Mouse (Mus musculus): Measurements from ENCODE around the gene Cdh4. TPM values are rescaled to one million over a fixed set of nuclear protein-coding genes. Genes with fewer than 3 reads are reported as not detected.

The Cdh4 gene
- polyA plus RNA-seq (2016; fragmentation: Nextera tagmentation; extraction: Ambion mirVana) = 7.0 and 8.7 TPM in 2 replicates

DNA sequence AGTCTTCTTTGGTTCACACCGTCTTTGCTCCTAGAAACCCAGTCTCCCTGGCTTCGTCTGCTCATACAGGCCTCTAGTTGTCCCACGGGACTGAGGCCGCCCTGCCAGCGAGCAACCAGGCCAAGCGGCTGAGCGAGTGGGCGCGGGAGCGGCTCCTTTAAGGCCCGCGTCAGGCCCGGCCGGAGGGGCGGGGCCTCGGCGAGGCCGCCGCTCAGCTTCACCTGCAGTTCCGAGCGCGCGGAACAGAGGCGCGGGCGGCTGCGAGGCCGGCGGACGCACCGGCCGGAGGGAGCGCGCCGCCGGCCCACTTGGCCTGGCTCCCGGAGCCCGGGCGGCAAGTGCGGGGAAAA is at the start of gene Cdh4:
TSS of gene Cdh4 (plus strand) at position 241 of the 350 bp plus-strand sequence.
- Histone ChIP-seq H3K9me3 (no peaks in the 10 kb centered on the region), H3K27ac (peak within 1 kb of the TSS; percentile 89), H3K36me3 (0 out of 2 replicates have a peak, but pooled peaks cover 4% of the 10 kb centered on the region), H3K4me3 (peak within 1 kb of the TSS; percentile 80), H3K4me1 (replicated peaks) (peaks cover 38% of the 10 kb centered on the region), H3K27me3 (ENCODE audit: insufficient read depth, poor library complexity, severe bottlenecking) (peaks cover 55% of the 10 kb centered on the region)
- WGBS = under 1% methylated on average over 40 of the region's 40 CpGs
- DNase-seq (ENCODE audit: low spot score) = peak; percentile 80

DNA sequence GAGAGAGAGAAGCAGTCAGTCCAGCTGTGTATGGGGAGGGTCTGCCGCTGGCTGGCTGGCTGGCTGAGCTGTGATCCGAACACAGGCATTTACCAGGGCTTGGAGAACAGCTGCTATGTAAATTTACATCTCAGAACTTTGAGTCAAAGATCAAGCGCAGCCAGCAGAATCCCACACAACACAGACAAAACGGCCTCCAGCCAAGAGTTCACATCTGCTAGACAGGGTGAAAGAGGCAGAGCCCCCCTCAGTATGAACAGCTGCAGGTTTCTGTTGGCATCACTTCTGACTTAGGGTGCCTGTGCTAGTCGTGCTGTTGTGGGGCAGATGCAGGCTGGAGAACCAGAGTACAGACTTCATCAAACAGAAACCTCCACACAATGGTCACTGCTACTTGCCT is 46.8 kb upstream of the Cdh4 start:
- WGBS = 63% methylated on average over 5 of the region's 5 CpGs
- H3K27ac ChIP-seq = no peak overlapping the region
- H3K4me1 ChIP-seq (replicated peaks) = peaks cover 7% of the 10 kb centered on the region; the same call in 1 of the 2 replicates
- H3K4me3 ChIP-seq = no peak overlapping the region
- no peaks in the 10 kb centered on the region for H3K27me3 ChIP-seq (ENCODE audit: insufficient read depth, poor library complexity, severe bottlenecking)
- DNase-seq (ENCODE audit: low spot score) = no peak
- no peaks in the 10 kb centered on the region for H3K9me3 ChIP-seq
- no peaks in the 10 kb centered on the region for H3K36me3 ChIP-seq

DNA sequence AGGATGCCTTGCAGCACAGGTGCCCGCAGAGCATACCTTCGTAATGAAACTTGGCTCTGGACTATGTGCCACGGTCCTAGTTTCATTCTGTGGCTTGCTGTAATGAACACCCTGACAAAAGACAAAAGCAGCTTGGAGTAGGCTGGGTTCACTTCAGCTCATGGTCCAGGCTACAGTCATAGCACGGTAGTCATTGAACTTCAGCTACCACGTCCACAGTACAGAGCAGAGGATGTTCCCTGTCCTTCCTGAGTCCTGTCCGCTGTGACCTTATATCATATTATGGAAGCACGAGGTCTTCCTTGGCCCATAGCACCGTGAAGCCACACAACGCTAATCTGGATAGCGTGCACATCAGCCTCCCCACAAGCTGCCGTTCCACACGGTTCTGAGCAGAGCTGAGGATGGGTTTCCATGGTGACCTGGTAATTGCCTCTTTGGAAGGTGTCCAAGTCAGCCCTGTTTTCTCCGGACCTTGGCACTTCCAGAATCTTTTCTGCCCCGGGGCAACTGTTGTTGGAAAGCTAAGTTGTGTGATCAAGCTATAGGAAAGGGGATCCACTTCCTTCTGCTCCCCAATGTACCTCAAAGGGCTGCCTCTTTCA is 42.5 kb upstream of the Cdh4 start:
- no peak for DNase-seq (ENCODE audit: low spot score)
- Histone ChIP-seq H3K4me3 (no peak overlapping the region), H3K36me3 (no peaks in the 10 kb centered on the region), H3K4me1 (replicated peaks) (peaks cover 4% of the 10 kb centered on the region; the same call in 1 of the 2 replicates), H3K27me3 (ENCODE audit: insufficient read depth, poor library complexity, severe bottlenecking) (no peaks in the 10 kb centered on the region), H3K27ac (no peak overlapping the region), H3K9me3 (no peaks in the 10 kb centered on the region)
- WGBS = 89% methylated on average over 14 of the region's 14 CpGs

DNA sequence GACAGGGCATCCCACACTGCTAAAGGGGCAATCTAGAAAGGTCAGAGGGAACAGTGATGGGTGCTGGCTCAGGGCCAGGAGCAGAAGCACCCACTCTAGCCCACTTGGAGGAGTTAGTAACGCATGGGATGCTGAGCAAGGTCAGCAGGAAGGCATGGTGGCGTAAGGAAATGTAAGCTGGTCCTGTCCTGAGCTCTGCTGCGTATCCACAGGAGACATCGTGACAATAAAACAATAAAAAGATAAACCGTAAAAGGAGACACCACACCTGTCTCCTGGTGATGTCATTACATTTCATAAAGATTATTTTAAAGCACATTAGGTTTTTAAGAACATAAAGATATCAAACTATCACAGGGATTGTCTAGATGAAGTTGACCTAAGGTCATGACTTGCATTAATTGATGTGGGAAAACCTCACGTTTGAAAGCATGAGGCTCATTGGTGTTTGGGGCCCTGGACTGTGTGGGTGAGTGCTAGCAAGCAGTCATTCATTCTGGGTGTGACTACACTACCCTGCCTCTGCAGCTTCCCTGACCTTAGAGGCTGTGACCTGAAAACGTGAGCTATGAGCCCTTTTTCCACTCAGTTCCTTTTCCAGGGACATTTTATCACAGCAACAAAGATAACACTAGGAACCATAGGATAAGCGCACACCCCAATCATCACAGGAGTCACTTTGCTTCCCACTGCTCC is 31.2 kb upstream of the Cdh4 start:
- no peaks in the 10 kb centered on the region for H3K9me3 ChIP-seq
- 78% methylated on average over 8 of the region's 8 CpGs for WGBS
- no peak overlapping the region for H3K4me3 ChIP-seq
- H3K36me3 ChIP-seq = no peaks in the 10 kb centered on the region
- H3K27ac ChIP-seq = no peak overlapping the region
- no peaks in the 10 kb centered on the region for H3K27me3 ChIP-seq (ENCODE audit: insufficient read depth, poor library complexity, severe bottlenecking)
- H3K4me1 ChIP-seq (replicated peaks) = no peaks in the 10 kb centered on the region
- no peak for DNase-seq (ENCODE audit: low spot score)

DNA sequence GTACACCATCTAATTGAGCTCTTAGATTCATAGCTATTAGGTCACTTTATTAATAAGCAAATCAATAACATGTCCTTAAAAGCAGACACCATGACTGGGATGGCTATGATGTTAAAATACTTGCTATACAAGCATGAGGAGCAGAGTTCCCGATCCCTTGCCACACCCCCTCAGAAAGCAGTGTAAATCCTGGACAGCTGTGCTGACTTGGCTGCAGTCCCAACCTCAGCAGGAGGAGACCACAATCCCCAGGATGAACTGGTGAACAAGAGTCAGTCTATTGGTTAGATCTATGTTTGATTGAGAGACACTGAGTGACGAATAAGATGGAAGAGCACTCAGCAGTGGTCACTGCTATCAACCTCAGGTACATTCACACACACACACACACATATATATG is 29.3 kb upstream of the Cdh4 start:
- DNase-seq (ENCODE audit: low spot score) = no peak
- Histone ChIP-seq H3K27ac (no peak overlapping the region), H3K4me1 (replicated peaks) (no peaks in the 10 kb centered on the region), H3K27me3 (ENCODE audit: insufficient read depth, poor library complexity, severe bottlenecking) (no peaks in the 10 kb centered on the region; the same call in 1 of the 2 replicates), H3K36me3 (no peaks in the 10 kb centered on the region), H3K4me3 (no peak overlapping the region), H3K9me3 (no peaks in the 10 kb centered on the region)
- 88% methylated on average over 2 of the region's 2 CpGs for WGBS

DNA sequence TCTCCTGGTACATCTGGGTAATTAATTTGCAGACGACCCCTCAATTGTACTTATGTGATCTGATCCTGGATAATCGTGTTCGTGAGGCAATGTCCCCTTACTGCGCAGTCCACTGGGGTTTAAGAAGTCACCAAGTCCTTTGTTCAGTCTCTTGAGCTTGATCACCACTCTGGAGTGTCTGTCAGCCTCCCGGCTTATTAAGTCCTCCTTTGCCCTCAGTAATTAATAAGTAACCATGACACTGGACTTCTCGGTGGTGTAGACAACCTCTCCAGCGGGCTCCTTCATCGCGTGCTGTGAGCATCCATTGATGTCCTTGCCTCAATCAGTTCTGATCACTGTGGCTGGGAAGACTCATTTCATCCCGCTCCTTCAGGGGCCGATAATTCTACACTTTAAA is 28.0 kb upstream of the Cdh4 start:
- Histone ChIP-seq H3K4me3 (no peak overlapping the region), H3K27me3 (ENCODE audit: insufficient read depth, poor library complexity, severe bottlenecking) (no peaks in the 10 kb centered on the region; the same call in 1 of the 2 replicates), H3K4me1 (replicated peaks) (no peaks in the 10 kb centered on the region), H3K36me3 (no peaks in the 10 kb centered on the region), H3K27ac (no peak overlapping the region), H3K9me3 (no peaks in the 10 kb centered on the region)
- 83% methylated on average over 11 of the region's 11 CpGs for WGBS
- no peak for DNase-seq (ENCODE audit: low spot score)

DNA sequence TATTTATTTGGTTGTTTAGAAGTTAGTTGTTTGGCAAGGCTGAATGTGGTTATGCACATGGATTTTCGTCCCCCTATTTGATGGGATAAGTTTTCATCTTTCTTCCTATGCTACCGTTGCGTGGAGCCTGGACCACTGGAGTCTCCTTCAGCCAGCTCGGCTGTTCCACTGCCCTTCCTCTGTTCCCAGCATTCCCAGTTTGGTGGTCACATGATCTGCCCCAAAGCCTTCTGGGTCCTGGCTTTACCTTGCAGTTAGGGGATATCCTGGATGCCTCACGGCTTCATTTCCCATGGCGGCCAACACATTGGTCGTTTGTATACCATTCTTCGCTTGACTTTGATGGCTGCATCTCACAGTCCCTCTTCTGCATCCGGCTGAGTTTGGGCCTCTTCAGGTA is 27.5 kb upstream of the Cdh4 start:
- no peak overlapping the region for H3K4me3 ChIP-seq
- DNase-seq (ENCODE audit: low spot score) = no peak
- H3K9me3 ChIP-seq = no peaks in the 10 kb centered on the region
- H3K27ac ChIP-seq = no peak overlapping the region
- WGBS = 92% methylated on average over 9 of the region's 9 CpGs
- H3K4me1 ChIP-seq (replicated peaks) = no peaks in the 10 kb centered on the region
- H3K27me3 ChIP-seq (ENCODE audit: insufficient read depth, poor library complexity, severe bottlenecking) = no peaks in the 10 kb centered on the region; the same call in 1 of the 2 replicates
- H3K36me3 ChIP-seq = no peaks in the 10 kb centered on the region

DNA sequence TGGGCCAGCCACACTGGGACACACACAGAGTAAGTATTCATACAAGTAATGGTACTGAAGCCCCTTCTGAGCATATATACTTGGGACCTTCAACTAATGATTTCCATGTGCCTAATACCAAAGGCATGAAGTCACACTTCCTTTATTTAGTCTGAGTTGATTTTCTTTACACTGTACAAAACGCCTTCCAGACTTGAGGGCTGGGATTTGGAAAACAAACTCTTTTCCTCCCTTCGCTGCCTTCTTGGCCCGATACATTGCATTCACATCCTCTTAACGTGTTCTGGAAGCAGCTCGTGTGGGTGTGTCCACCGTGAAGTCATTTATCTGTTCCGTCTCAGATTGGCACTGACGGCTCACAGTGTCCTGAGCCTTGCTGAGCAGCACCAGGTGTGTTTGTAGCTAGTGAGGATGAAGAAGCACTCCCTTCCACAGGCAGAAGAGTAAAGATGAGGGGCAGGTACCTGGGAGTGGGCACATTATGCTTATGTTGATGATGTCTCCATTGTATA is 26.3 kb upstream of the Cdh4 start:
- no peaks in the 10 kb centered on the region; the same call in 1 of the 2 replicates for H3K27me3 ChIP-seq (ENCODE audit: insufficient read depth, poor library complexity, severe bottlenecking)
- no peaks in the 10 kb centered on the region for H3K36me3 ChIP-seq
- no peak for DNase-seq (ENCODE audit: low spot score)
- no peaks in the 10 kb centered on the region for H3K9me3 ChIP-seq
- H3K27ac ChIP-seq = no peak overlapping the region
- no peak overlapping the region for H3K4me3 ChIP-seq
- H3K4me1 ChIP-seq (replicated peaks) = no peaks in the 10 kb centered on the region
- WGBS = 81% methylated on average over 8 of the region's 8 CpGs

DNA sequence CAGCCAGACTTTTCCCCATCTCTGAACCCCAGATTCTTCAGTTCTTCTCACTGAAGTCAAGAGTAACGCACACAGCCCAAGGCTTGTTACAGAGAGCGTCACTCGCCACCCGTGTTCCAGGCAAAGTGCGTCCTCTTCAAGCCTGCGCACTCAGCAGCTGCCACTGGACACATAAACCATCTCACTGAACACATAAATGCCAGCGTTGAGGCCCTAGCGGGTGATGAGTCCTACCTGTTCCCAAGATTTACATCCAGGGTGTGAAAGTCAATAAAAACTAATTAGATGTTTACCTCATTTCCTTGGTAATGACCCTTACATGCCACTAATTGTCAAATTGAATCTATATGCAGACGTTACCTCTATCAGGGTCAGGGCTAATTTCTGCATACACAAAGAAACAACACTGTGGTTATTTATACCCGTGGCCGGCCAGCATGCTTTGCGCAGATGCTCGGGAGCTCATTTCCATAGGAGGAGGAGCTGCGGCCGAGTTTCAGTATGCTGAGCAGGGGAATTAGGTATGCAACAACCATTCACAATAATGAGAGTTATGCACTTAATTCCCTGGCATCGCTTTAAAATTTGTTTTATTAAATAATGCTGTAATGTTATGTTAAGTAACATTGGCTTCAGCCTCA is 25.5 kb upstream of the Cdh4 start:
- H3K9me3 ChIP-seq = no peaks in the 10 kb centered on the region
- no peaks in the 10 kb centered on the region for H3K4me1 ChIP-seq (replicated peaks)
- no peak for DNase-seq (ENCODE audit: low spot score)
- no peaks in the 10 kb centered on the region for H3K36me3 ChIP-seq
- H3K27me3 ChIP-seq (ENCODE audit: insufficient read depth, poor library complexity, severe bottlenecking) = peaks cover 4% of the 10 kb centered on the region; the same call in 1 of the 2 replicates
- 86% methylated on average over 16 of the region's 16 CpGs for WGBS
- H3K4me3 ChIP-seq = no peak overlapping the region
- H3K27ac ChIP-seq = no peak overlapping the region

DNA sequence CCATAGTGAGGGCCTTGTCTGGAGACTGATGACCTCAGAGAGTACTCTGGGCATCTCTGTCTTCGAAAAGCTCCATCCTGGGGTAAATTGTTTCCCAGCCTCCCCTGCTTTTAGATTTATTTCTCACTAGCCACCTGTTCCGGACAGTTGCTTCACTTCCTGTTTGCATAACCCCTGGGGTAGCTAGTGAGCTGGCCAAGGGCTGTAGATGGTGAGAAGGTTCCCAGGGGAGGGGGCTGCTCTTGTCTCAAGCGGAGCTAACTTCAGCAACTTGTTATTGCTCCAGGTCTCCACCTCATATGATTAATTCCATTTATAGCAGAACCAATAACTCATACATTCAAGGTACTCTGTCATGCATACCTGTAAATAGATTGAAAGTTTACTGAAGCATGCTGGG is 16.6 kb upstream of the Cdh4 start:
- no peaks in the 10 kb centered on the region for H3K4me1 ChIP-seq (replicated peaks)
- no peaks in the 10 kb centered on the region for H3K36me3 ChIP-seq
- no peak for DNase-seq (ENCODE audit: low spot score)
- 0 out of 2 replicates have a peak, but pooled peaks cover 4% of the 10 kb centered on the region for H3K27me3 ChIP-seq (ENCODE audit: insufficient read depth, poor library complexity, severe bottlenecking)
- H3K9me3 ChIP-seq = no peaks in the 10 kb centered on the region
- no peak overlapping the region for H3K27ac ChIP-seq
- 79% methylated on average over 3 of the region's 3 CpGs for WGBS
- H3K4me3 ChIP-seq = no peak overlapping the region

DNA sequence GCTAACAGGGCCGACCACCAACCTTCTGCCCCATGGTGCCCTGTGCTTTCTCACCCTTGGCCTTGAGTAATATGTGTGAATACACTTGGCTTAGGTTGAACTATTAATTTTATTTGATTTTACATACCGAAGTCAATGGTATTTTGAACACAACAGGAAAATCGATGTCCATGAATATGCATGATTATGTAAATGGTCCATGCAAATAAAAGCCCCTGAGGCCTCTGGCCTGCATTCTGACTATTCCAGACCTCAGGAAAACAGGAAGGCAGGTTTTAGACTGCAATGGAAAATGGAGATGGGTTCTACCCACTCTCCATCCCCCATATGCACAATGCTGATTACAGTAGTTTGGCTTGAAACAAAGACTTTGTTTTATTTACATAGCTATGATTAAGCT is 13.3 kb upstream of the Cdh4 start:
- H3K27ac ChIP-seq = no peak overlapping the region
- H3K36me3 ChIP-seq = no peaks in the 10 kb centered on the region
- 75% methylated on average over 3 of the region's 3 CpGs for WGBS
- no peaks in the 10 kb centered on the region for H3K27me3 ChIP-seq (ENCODE audit: insufficient read depth, poor library complexity, severe bottlenecking)
- no peaks in the 10 kb centered on the region for H3K4me1 ChIP-seq (replicated peaks)
- no peak for DNase-seq (ENCODE audit: low spot score)
- H3K4me3 ChIP-seq = no peak overlapping the region
- no peaks in the 10 kb centered on the region for H3K9me3 ChIP-seq

DNA sequence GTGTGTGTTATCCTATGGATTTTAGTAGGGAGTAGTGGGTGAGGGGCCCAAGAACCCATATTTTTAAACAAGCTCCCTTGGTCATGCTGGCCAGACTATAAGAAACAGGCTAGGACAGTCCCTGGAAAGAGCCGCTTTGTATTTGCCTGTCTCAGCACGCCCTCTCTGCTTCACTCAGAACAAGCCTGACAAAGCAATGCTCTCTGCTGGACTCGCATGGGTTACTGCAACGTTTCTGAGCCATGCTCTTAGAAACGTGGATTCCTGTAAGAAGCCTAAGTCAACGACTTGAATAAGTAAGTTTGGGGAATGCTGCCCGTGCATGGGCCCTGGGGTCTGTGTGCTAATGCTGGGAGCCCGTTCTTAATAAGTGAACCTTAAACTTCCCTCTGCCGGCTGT is 2.1 kb upstream of the Cdh4 start:
- Histone ChIP-seq H3K27me3 (ENCODE audit: insufficient read depth, poor library complexity, severe bottlenecking) (peaks cover 53% of the 10 kb centered on the region), H3K27ac (no peak overlapping the region), H3K4me1 (replicated peaks) (peaks cover 49% of the 10 kb centered on the region), H3K36me3 (no peaks in the 10 kb centered on the region), H3K4me3 (no peak overlapping the region), H3K9me3 (no peaks in the 10 kb centered on the region)
- DNase-seq (ENCODE audit: low spot score) = no peak
- WGBS = 24% methylated on average over 9 of the region's 9 CpGs

DNA sequence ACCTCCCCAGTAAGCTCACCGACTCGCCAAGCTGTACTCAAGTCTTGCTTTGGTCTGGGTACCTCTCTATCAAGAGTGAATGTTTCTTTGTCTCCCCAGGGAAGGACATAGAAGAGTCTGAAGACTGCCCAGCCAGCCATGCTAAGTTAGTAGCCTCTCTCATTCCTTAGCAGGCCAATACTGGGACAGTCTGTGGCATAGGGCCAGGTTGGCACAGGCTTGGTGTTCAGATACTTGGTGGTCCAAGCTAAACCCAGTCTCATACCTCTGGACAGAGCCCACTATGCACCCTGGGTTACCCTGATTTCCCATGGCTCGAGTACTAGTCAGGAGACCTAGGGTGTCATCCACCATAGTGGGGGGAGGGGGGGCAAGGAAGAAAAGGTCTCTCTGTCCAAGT is 1.1 kb upstream of the Cdh4 start:
- DNase-seq (ENCODE audit: low spot score) = no peak
- WGBS = 66% methylated on average over 3 of the region's 3 CpGs
- peaks cover 56% of the 10 kb centered on the region for H3K27me3 ChIP-seq (ENCODE audit: insufficient read depth, poor library complexity, severe bottlenecking)

More for the DNA sequence above, 1.1 kb upstream of the Cdh4 start:
- Histone ChIP-seq H3K9me3 (no peaks in the 10 kb centered on the region), H3K4me3 (no peak overlapping the region), H3K36me3 (no peaks in the 10 kb centered on the region), H3K27ac (no peak overlapping the region), H3K4me1 (replicated peaks) (peaks cover 41% of the 10 kb centered on the region)

All from hindbrain, embryonic 10.5 days (tissue).